Mouse (Mus musculus) CH12.LX (cell line): ENCODE results near the gene Mdga1. TPM values are rescaled to one million over a fixed set of nuclear protein-coding genes. Genes with fewer than 3 reads are reported as not detected.

ENCODE experiments used
- DNase-seq: peaks from one replicate; pipeline ENCODE4 v3.0.0-alpha.2; 2013; ENCODE audit errors: extremely low read depth
- H3K27ac ChIP-seq: 2 replicates; pipeline ENCODE4 v1.5.1; 2012; ENCODE audit warnings: low read depth, mild to moderate bottlenecking, control low read depth, moderate library complexity; ENCODE audit not compliant: insufficient read depth
- H3K27me3 ChIP-seq: replicated peaks from 2 replicates; pipeline ENCODE3; 2012; ENCODE audit warnings: inconsistent platforms
- H3K36me3 ChIP-seq, 2 experiments: replicated peaks in 1 of 2; 2 replicates each; pipeline versions ENCODE3 to v1.6.1; 2012; ENCODE audit warnings: inconsistent platforms in 1 of 2, low read length in 1 of 2, mild to moderate bottlenecking in 1 of 2, mixed read lengths in 1 of 2, moderate library complexity in 1 of 2; ENCODE audit not compliant: control insufficient read depth in 1 of 2, insufficient read depth in 1 of 2
- H3K4me1 ChIP-seq, 2 experiments: 2 replicates each; pipeline ENCODE4 v1.6.1; 2012; ENCODE audit warnings: inconsistent platforms in 1 of 2, moderate library complexity in 1 of 2; ENCODE audit not compliant: insufficient read depth in 2 of 2, control insufficient read depth in 1 of 2
- H3K4me2 ChIP-seq: 2 replicates; pipeline ENCODE4 v1.6.1; 2012; ENCODE audit warnings: low read depth, mild to moderate bottlenecking, control low read depth; ENCODE audit not compliant: poor library complexity, insufficient read depth, severe bottlenecking
- H3K4me3 ChIP-seq, 3 experiments: fragments of 150-350 bp in 1 of 3; sonication (generic) in 1 of 3; replicated peaks in 1 of 3; 2 replicates each; pipeline versions ENCODE3 to v1.5.1; 2011 to 2012; ENCODE audit warnings: low read depth in 2 of 3, low read length in 2 of 3, mild to moderate bottlenecking in 2 of 3, moderate library complexity in 2 of 3, control low read depth in 1 of 3, improper control_type of control experiment in 1 of 3, inconsistent platforms in 1 of 3, mixed read lengths in 1 of 3; ENCODE audit not compliant: poor library complexity in 1 of 3
- H3K79me2 ChIP-seq: replicated peaks from 2 replicates; pipeline ENCODE4 v1.6.1; 2012; ENCODE audit warnings: mild to moderate bottlenecking, moderate library complexity; ENCODE audit not compliant: control insufficient read depth, poor library complexity, insufficient read depth, severe bottlenecking; ENCODE audit errors: extremely low read depth
- H3K9ac ChIP-seq: 2 replicates; pipeline ENCODE4 v1.6.1; 2012; ENCODE audit warnings: low read depth, mild to moderate bottlenecking, control low read depth, moderate library complexity; ENCODE audit not compliant: insufficient read depth
- H3K9me3 ChIP-seq: replicated peaks from 2 replicates; pipeline ENCODE3; 2012; ENCODE audit warnings: low read length, inconsistent platforms, mixed read lengths
- BHLHE40 ChIP-seq: IDR thresholded peaks from 2 replicates; pipeline ENCODE4 v1.6.1; 2011; ENCODE audit warnings: mild to moderate bottlenecking, low read depth, low read length, improper control_type of control experiment
- CTCF ChIP-seq, 2 experiments: IDR thresholded peaks in 1 of 2; conservative IDR thresholded peaks in 1 of 2; 2 replicates each; pipeline ENCODE4 v1.5.1; 2011 to 2012; ENCODE audit warnings: low read depth in 2 of 2, low read length in 2 of 2, improper control_type of control experiment in 1 of 2, inconsistent platforms in 1 of 2, mild to moderate bottlenecking in 1 of 2, moderate library complexity in 1 of 2
- E2F4 ChIP-seq: IDR thresholded peaks from 2 replicates; pipeline ENCODE4 v1.6.1; 2011; ENCODE audit warnings: low read depth, low read length, improper control_type of control experiment; ENCODE audit not compliant: insufficient replicate concordance
- EP300 ChIP-seq: IDR thresholded peaks from 2 replicates; pipeline ENCODE4 v1.6.1; 2011; ENCODE audit warnings: low read length, improper control_type of control experiment
- GABPA ChIP-seq: IDR thresholded peaks from 2 replicates; pipeline ENCODE4 v1.6.1; 2012; ENCODE audit warnings: low read depth, low read length, improper control_type of control experiment, inconsistent platforms; ENCODE audit not compliant: insufficient replicate concordance
- HCFC1 ChIP-seq: IDR thresholded peaks from 2 replicates; pipeline ENCODE4 v1.6.1; 2012; ENCODE audit warnings: low read depth, mild to moderate bottlenecking, inconsistent platforms, low read length, improper control_type of control experiment
- JUN ChIP-seq: IDR thresholded peaks from 2 replicates; pipeline ENCODE4 v1.6.1; 2011; ENCODE audit warnings: low read depth, mild to moderate bottlenecking, low read length, improper control_type of control experiment, moderate library complexity; ENCODE audit not compliant: insufficient read depth
- JUND ChIP-seq: conservative IDR thresholded peaks from 2 replicates; pipeline ENCODE4 v1.6.1; 2011; ENCODE audit warnings: low read depth, low read length, improper control_type of control experiment
- MAX ChIP-seq: IDR thresholded peaks from 2 replicates; pipeline ENCODE4 v1.6.1; 2011; ENCODE audit warnings: low read length, improper control_type of control experiment
- MAZ ChIP-seq: IDR thresholded peaks from 2 replicates; pipeline ENCODE4 v1.6.1; 2012; ENCODE audit warnings: low read depth, mild to moderate bottlenecking, inconsistent platforms, low read length, improper control_type of control experiment, moderate library complexity
- MEF2A ChIP-seq: IDR thresholded peaks from 2 replicates; pipeline ENCODE4 v1.6.1; 2014; ENCODE audit warnings: low read depth, mild to moderate bottlenecking, inconsistent platforms, low read length, improper control_type of control experiment, borderline replicate concordance
- NELFE ChIP-seq: IDR thresholded peaks from 2 replicates; pipeline ENCODE4 v1.6.1; 2011; ENCODE audit warnings: low read depth, low read length, improper control_type of control experiment
- NRF1 ChIP-seq: IDR thresholded peaks from 2 replicates; pipeline ENCODE4 v1.6.1; 2014; ENCODE audit warnings: low read depth, mild to moderate bottlenecking, inconsistent platforms, low read length, improper control_type of control experiment, moderate library complexity
- POLR2A ChIP-seq: IDR thresholded peaks from 2 replicates; pipeline ENCODE4 v1.6.1; 2011; ENCODE audit warnings: low read depth, mild to moderate bottlenecking, improper control_type of control experiment, low read length
- POLR2AphosphoS2 ChIP-seq: IDR thresholded peaks from 2 replicates; pipeline ENCODE4 v1.6.1; 2011; ENCODE audit warnings: low read depth, low read length, improper control_type of control experiment
- RAD21 ChIP-seq: IDR thresholded peaks from 2 replicates; pipeline ENCODE4 v1.6.1; 2011; ENCODE audit warnings: low read depth, mild to moderate bottlenecking, low read length, improper control_type of control experiment, moderate library complexity
- SMC3 ChIP-seq: IDR thresholded peaks from 2 replicates; pipeline ENCODE4 v1.6.1; 2011; ENCODE audit warnings: low read depth, low read length, improper control_type of control experiment
- TCF12 ChIP-seq: IDR thresholded peaks from 2 replicates; pipeline ENCODE4 v1.6.1; 2014; ENCODE audit warnings: low read depth, mild to moderate bottlenecking, inconsistent platforms, low read length, improper control_type of control experiment
- UBTF ChIP-seq: IDR thresholded peaks from 2 replicates; pipeline ENCODE4 v1.6.1; 2012; ENCODE audit warnings: low read depth, mild to moderate bottlenecking, inconsistent platforms, low read length, improper control_type of control experiment, moderate library complexity
- USF2 ChIP-seq: conservative IDR thresholded peaks from 2 replicates; pipeline ENCODE4 v1.6.1; 2011; ENCODE audit warnings: low read depth, low read length, improper control_type of control experiment
- ZKSCAN1 ChIP-seq: IDR thresholded peaks from 2 replicates; pipeline ENCODE4 v1.6.1; 2012; ENCODE audit warnings: low read depth, inconsistent platforms, low read length, improper control_type of control experiment, borderline replicate concordance
- ZMIZ1 ChIP-seq: IDR thresholded peaks from 2 replicates; pipeline ENCODE4 v1.6.1; 2012; ENCODE audit warnings: low read depth, mild to moderate bottlenecking, inconsistent platforms, low read length, improper control_type of control experiment
- dilution Hi-C: fragments of 300-500 bp; cut with MboI; formaldehyde crosslinking; loops from 2 replicates; pipeline ENCODE4 v1.14.3; 2020; ENCODE audit warnings: low sequenced_read_pairs; ENCODE audit not compliant: extremely low pct_unique_long_range_greater_than_20kb, extremely low pct_ligation_motif_present
- in situ Hi-C: fragments of 300-500 bp; cut with MboI; formaldehyde crosslinking; loops from 3 replicates; pipeline ENCODE4 v1.14.3; 2019; ENCODE audit warnings: low sequenced_read_pairs, low pct_ligation_motif_present, low pct_unique_long_range_greater_than_20kb, mixed read lengths
- polyA plus RNA-seq: library from polyadenylated mRNA; unstranded; fragments of >175 nt; gene quantifications from 2 replicates; pipeline ENCODE4 v1.2.1, GENCODE M21; 2012; ENCODE audit warnings: low read depth; ENCODE audit not compliant: insufficient read length
- total RNA-seq, 2 experiments: library from RNA; depleted of rRNA; stranded (reverse); fragments of 300-350 nt in 1 of 2; fragments of >200 nt in 1 of 2; gene quantifications; 2 replicates each; pipeline ENCODE4 v1.2.3; 2012 to 2014

Gene Mdga1
- total and polyA plus RNA-seq, 3 experiments = 0.29 to 0.39 (median 0.38) TPM

DNA sequence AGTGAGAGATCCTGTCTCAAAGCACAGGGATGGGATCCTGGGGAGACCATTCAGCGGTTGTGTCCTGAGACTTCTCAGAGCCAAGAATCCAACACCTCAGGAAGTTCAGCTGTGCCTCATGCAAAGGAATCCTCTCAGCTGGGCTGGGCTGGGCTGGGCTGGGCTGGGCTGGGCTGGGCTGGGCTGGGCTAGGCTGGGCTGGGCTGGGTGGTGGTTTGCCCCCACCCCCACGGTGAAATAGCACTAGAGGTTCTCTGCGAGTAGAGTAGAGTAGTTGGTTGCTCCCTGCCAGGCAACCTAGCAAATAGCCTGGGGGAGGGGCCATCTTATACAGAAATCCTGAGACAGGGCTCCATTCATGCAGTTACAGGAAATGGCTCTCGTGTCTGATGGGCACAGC, 156.6 kb downstream of the Mdga1 start:
- Histone ChIP-seq H3K4me3 (no peak overlapping the region), H3K4me2 (no peak overlapping the region), H3K9ac (no peak overlapping the region), H3K79me2 (no peaks in the 10 kb centered on the region), H3K36me3 (no peaks in the 10 kb centered on the region), H3K27me3 (peaks cover 10% of the 10 kb centered on the region), H3K27ac (no peak overlapping the region), H3K4me1 (no peaks in the 10 kb centered on the region), H3K9me3 (peaks cover 6% of the 10 kb centered on the region)
- in situ Hi-C loops (no loop called here), dilution Hi-C loops (no loop called here)
- DNase-seq = no peak
- no peak for TF ChIP-seq POLR2A
- no peak for TF ChIP-seq E2F4
- TF ChIP-seq NELFE = no peak
- no peak for TF ChIP-seq POLR2AphosphoS2
- TF ChIP-seq MEF2A = no peak
- no peak for TF ChIP-seq TCF12
- no peak for TF ChIP-seq HCFC1
- TF ChIP-seq GABPA = no peak
- no peak for TF ChIP-seq RAD21
- TF ChIP-seq JUND = no peak
- no peak for TF ChIP-seq CTCF (conservative IDR thresholded peaks at IDR 0.05 in 1 of 2, IDR thresholded peaks at IDR 0.05 in 1 of 2; ENCODE audit: low read depth in 2 of 2, low read length in 2 of 2)
- no peak for TF ChIP-seq EP300
- TF ChIP-seq MAX = no peak
- TF ChIP-seq JUN = no peak
- TF ChIP-seq UBTF = no peak
- no peak for TF ChIP-seq MAZ
- TF ChIP-seq ZKSCAN1 = no peak

GRCm38 (mm10) chr17:29803545-29803944, 166.3 kb downstream of the Mdga1 start:
- dilution Hi-C loops = no loop called here
- Histone ChIP-seq H3K4me3 (no peak overlapping the region), H3K9me3 (peaks cover 6% of the 10 kb centered on the region), H3K4me1 (peaks cover 8 to 24% of the 10 kb centered on the region in 2 experiments), H3K4me2 (no peak overlapping the region), H3K9ac (no peak overlapping the region), H3K36me3 (no peaks in the 10 kb centered on the region), H3K79me2 (no peaks in the 10 kb centered on the region), H3K27ac (no peak overlapping the region), H3K27me3 (peaks cover 23% of the 10 kb centered on the region)
- TF ChIP-seq NRF1 (no peak), BHLHE40 (no peak), SMC3 (no peak), USF2 (no peak), ZMIZ1 (no peak)
- in situ Hi-C loops = no loop called here
- no peak for DNase-seq
